Mouse (Mus musculus): Measurements from ENCODE around the gene Dedd2. TPM values are rescaled to one million over a fixed set of nuclear protein-coding genes. Genes with fewer than 3 reads are reported as not detected.

The Dedd2 gene
- total and polyA plus RNA-seq, 3 experiments = 25.2 to 36.6 TPM; not detected in 1

DNA sequence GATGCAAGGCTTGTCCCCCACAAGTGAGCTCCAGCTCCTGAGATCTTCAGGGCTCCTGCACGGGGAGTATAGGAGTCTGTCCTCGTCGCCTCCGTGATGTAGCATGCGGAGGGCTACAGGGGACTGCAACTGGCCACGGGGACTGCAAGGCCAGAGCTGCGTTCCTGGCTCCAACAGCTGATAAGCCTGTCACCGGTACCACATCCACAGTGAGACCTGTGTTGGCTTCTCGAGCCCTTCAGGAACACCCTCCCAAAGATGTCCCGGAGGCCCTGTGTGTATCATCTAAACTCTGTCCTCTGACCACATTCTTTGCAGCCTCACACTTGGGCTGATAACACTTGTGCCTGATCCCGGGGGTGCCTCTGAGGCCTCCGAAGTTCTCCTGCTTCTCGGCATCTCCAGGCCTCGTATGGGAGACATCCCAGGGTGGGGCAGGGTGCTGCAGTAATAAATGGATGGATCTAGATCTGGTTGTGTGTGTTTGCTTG is 64.2 kb downstream of the Dedd2 start:
- Histone ChIP-seq H3K79me2 (ENCODE audit: control insufficient read depth, insufficient read depth, low read length, poor library complexity) (no peaks in the 10 kb centered on the region), H3K4me1 (ENCODE audit: control insufficient read depth in 1 of 2, insufficient read depth in 2 of 2, low read length in 2 of 2) (peaks cover 0 to 23% of the 10 kb centered on the region in 2 experiments; a peak in 3 of 4 replicates), H3K27ac (ENCODE audit: control insufficient read depth, low read depth, low read length) (peak overlapping the region; percentile 72), H3K9ac (ENCODE audit: control insufficient read depth, low read depth, low read length, poor library complexity, severe bottlenecking) (peak overlapping the region; percentile 55), H3K9me3 (replicated peaks; ENCODE audit: insufficient read depth, low read length) (no peaks in the 10 kb centered on the region), H3K4me3 (ENCODE audit: control insufficient read depth in 1 of 2, insufficient read depth in 1 of 2, low read depth in 2 of 2, low read length in 2 of 2) (peak overlapping the region; percentile 59 to 76), H3K27me3 (ENCODE audit: control insufficient read depth in 1 of 2, insufficient read depth in 2 of 2, low read length in 2 of 2) (no peaks in the 10 kb centered on the region), H3K36me3 (ENCODE audit: control insufficient read depth in 1 of 2, insufficient read depth in 2 of 2, low read length in 2 of 2) (peaks cover 0 to 16% of the 10 kb centered on the region in 2 experiments; a peak in 2 of 4 replicates)
- peak; percentile 69 for DNase-seq (ENCODE audit: low read depth, low spot score)
- TF ChIP-seq MAZ (IDR thresholded peaks at IDR 0.05; ENCODE audit: low read depth, low read length) (0 out of 2 replicates have a peak, but pooled peaks have one; percentile 7), NRF1 (IDR thresholded peaks at IDR 0.05; ENCODE audit: insufficient read depth, low read depth, low read length, poor library complexity, severe bottlenecking) (no peak)

DNA sequence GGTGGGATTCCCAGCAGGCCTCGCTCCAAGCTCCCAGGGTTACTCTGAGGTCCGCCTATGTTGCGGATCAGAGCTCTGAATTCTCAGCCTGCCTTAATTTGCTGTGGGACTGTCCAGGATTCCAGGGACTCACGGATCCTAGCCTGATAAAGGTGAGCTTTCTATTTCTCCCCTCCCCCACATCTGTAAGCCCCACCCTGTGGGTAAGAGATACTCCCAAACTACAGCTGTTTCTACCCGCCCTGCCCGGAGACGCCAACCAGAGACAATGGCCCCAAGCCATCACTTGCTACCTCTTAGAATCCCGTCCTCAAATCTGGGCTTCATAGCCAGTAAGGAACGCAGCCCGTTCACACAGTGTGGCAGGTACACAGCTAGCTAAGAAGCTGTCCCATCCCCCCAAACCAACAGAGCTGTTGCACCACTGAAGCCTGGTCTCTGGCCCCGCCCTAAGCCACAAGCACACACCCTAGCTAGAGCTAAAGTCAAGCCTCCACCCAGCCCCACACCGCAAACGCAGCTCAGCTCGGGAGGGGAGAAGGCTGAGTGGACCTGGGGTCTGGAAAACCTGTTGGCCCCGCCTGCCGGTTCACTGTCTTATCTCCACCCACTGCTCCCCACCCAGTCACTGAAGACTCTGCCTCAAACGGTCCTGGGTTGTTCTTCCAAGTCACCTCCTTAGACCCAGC is 64.8 kb downstream of the Dedd2 start:
- Histone ChIP-seq H3K9me3 (replicated peaks; ENCODE audit: insufficient read depth, low read length) (no peaks in the 10 kb centered on the region), H3K27me3 (ENCODE audit: control insufficient read depth in 1 of 2, insufficient read depth in 2 of 2, low read length in 2 of 2) (no peaks in the 10 kb centered on the region), H3K79me2 (ENCODE audit: control insufficient read depth, insufficient read depth, low read length, poor library complexity) (no peaks in the 10 kb centered on the region), H3K4me3 (ENCODE audit: control insufficient read depth in 1 of 2, insufficient read depth in 1 of 2, low read depth in 2 of 2, low read length in 2 of 2) (peak overlapping the region; percentile 59 to 76), H3K27ac (ENCODE audit: control insufficient read depth, low read depth, low read length) (peak overlapping the region; percentile 88), H3K36me3 (ENCODE audit: control insufficient read depth in 1 of 2, insufficient read depth in 2 of 2, low read length in 2 of 2) (peaks cover 0 to 16% of the 10 kb centered on the region in 2 experiments; a peak in 2 of 4 replicates), H3K4me1 (ENCODE audit: control insufficient read depth in 1 of 2, insufficient read depth in 2 of 2, low read length in 2 of 2) (peaks cover 0 to 23% of the 10 kb centered on the region in 2 experiments; a peak in 3 of 4 replicates), H3K9ac (ENCODE audit: control insufficient read depth, low read depth, low read length, poor library complexity, severe bottlenecking) (peak overlapping the region; percentile 72)
- TF ChIP-seq POLR2A (IDR thresholded peaks at IDR 0.05; ENCODE audit: control insufficient read depth in 1 of 2, insufficient read depth in 1 of 2, low read depth in 1 of 2, low read length in 2 of 2, poor library complexity in 1 of 2) (peak; percentile 64 to 77), TBP (IDR thresholded peaks at IDR 0.05; ENCODE audit: low read depth, low read length) (peak; percentile 58), NRF1 (IDR thresholded peaks at IDR 0.05; ENCODE audit: insufficient read depth, low read depth, low read length, poor library complexity, severe bottlenecking) (no peak), HCFC1 (IDR thresholded peaks at IDR 0.05; ENCODE audit: low read depth, low read length) (0 out of 2 replicates have a peak, but pooled peaks have one; percentile 55), MAZ (IDR thresholded peaks at IDR 0.05; ENCODE audit: low read depth, low read length) (peak; percentile 80), BHLHE40 (IDR thresholded peaks at IDR 0.05; ENCODE audit: borderline replicate concordance, low read depth, low read length) (peak; percentile 57), EP300 (IDR thresholded peaks at IDR 0.05; ENCODE audit: low read depth in 1 of 2, low read length in 2 of 2) (peak in 1 of 2 experiments; percentile 45; a peak in 2 of 4 replicates), SIN3A (IDR thresholded peaks at IDR 0.05; ENCODE audit: low read length) (peak; percentile 68), E2F4 (IDR thresholded peaks at IDR 0.05; ENCODE audit: borderline replicate concordance, low read depth, low read length) (peak; percentile 45; the same call in 1 of the 2 replicates), CHD1 (IDR thresholded peaks at IDR 0.05; ENCODE audit: low read depth, low read length) (no peak), RCOR1 (IDR thresholded peaks at IDR 0.05; ENCODE audit: low read depth, low read length) (peak; percentile 48), CHD2 (IDR thresholded peaks at IDR 0.05; ENCODE audit: low read length) (peak; percentile 70), MAX (IDR thresholded peaks at IDR 0.05; ENCODE audit: low read length) (peak; percentile 19; the same call in 1 of the 2 replicates), MYC (IDR thresholded peaks at IDR 0.05; ENCODE audit: low read depth, low read length) (0 out of 2 replicates have a peak, but pooled peaks have one; percentile 16), SMC3 (IDR thresholded peaks at IDR 0.05; ENCODE audit: low read depth, low read length) (no peak), ZMIZ1 (IDR thresholded peaks at IDR 0.05; ENCODE audit: low read depth, low read length) (no peak; the same call in 1 of the 2 replicates), KAT2A (conservative IDR thresholded peaks at IDR 0.05; ENCODE audit: low read depth, low read length) (no peak), ETS1 (IDR thresholded peaks at IDR 0.05; ENCODE audit: low read depth, low read length) (peak; percentile 78), ZKSCAN1 (IDR thresholded peaks at IDR 0.05; ENCODE audit: low read depth, low read length) (peak; percentile 78), NELFE (IDR thresholded peaks at IDR 0.05; ENCODE audit: low read depth, low read length) (peak; percentile 37; the same call in 1 of the 2 replicates), TCF12 (IDR thresholded peaks at IDR 0.05; ENCODE audit: low read depth, low read length) (peak; percentile 9; the same call in 1 of the 2 replicates), MYB (IDR thresholded peaks at IDR 0.05; ENCODE audit: low read depth, low read length) (peak; percentile 33; the same call in 1 of the 2 replicates)
- peak; percentile 96 for DNase-seq (ENCODE audit: low read depth, low spot score)
